Comparison of ENCODE assay signal across 11 mouse cellular contexts in the genomic region with DNA sequence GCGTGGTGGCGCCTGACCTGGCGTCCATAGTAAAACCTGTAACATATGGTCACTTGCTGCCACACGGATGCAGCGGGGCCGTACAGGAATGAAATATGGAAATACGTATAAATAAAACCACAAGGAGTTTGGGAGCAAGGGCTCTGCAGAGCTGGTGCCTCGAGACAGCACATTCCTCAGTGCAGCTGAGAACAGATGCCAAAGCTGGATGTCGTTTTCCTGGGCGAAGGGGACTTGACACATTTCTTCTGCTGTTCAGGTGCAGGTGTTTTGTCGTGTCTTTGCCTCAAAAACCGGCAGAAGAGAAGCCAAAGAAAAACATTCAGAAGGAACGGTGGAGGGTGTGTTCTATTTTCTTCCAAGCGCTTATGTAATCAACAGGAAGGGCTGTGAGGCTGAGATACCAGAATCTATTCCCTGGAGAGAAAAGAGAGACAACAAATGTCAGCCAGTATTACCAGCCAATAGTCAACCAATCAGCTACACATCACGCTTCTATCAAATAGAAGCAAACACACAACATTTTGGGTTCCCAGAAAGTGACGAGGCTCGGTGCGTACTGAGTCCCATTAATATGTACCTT.
DNase-seq lines count a peak whose midpoint lies in the region; ATAC-seq and TF ChIP-seq lines count a peak whose summit lies in the region.
"Had no signal": no experiment of that assay in that cellular context is flagged by ENCODE, and none has a peak within 500 bp of the region (broad histone marks: within the 10 kb centered on the region; RNA-seq: fewer than 3 reads in every experiment).

No protein-coding gene starts in this region.

- H3K27ac ChIP-seq in gastrocnemius, adult 2 months = peak overlapping the region; percentile 28; the same call in 1 of the 2 replicates
- H3K27ac ChIP-seq: limb, embryonic 12.5 days had no signal

- ATAC-seq in monocyte, adult 5-6 weeks (replicated peaks; ENCODE audit: insufficient number of reproducible peaks, low FRiP score, low TSS enrichment, poor library complexity, severe bottlenecking) = no peak

- intact Hi-C loops in gastrocnemius, adult 2 months (cut with DNase I) = no loop called here

- TF ChIP-seq CTCF in gastrocnemius, adult 2 months (IDR thresholded peaks at IDR 0.05) = no peak

- no peak for DNase-seq in gastrocnemius, adult 2 months
- DNase-seq in gastrocnemius, adult 18-20 months (ENCODE audit: low spot score) = no peak
- peak; percentile 21 for DNase-seq in right cerebral cortex, adult 18-20 months
- DNase-seq in right cerebral cortex, postnatal 10 days (ENCODE audit: low spot score in 2 of 2) = no peak
- peak; percentile 18 for DNase-seq in liver
- no peak for DNase-seq in embryo, embryonic 10 days (ENCODE audit: low spot score)
- no peak for DNase-seq in testis, postnatal 10 days (ENCODE audit: low spot score)
- DNase-seq: cerebellum, postnatal 25 days; lung, postnatal 36 days had no signal

- H3K4me3 ChIP-seq in gastrocnemius, adult 2 months = no peak overlapping the region
- H3K4me3 ChIP-seq: limb, embryonic 12.5 days had no signal

Comparison
In these comparisons a context has a peak if more than half of its experiments do, and no peak if none do; other contexts are left out.
1. DNase-seq: peak in right cerebral cortex, adult 18-20 months (single experiment) and liver (single experiment); none in gastrocnemius, adult 2 months (single experiment), gastrocnemius, adult 18-20 months (single experiment), right cerebral cortex, postnatal 10 days (0 of 2), embryo, embryonic 10 days (single experiment) and testis, postnatal 10 days (single experiment).